In genomic region chr2:28225906-28226305, GRCm38 (mm10) we compare ENCODE assay signal across 8 mouse cellular contexts. TPM values are rescaled to one million over a fixed set of nuclear protein-coding genes. Genes with fewer than 3 reads are reported as not detected.
DNase-seq lines count a peak whose midpoint lies in the region; ATAC-seq and TF ChIP-seq lines count a peak whose summit lies in the region.

No protein-coding gene starts in this region.

- no peak overlapping the region for H3K9ac ChIP-seq in lung, postnatal 0 days (replicated peaks; ENCODE audit: low read depth)
- H3K9ac ChIP-seq in midbrain, embryonic 14.5 days (replicated peaks; ENCODE audit: low read length) = no peak overlapping the region

- DNase-seq in adrenal gland, postnatal 10 days = peak; percentile 31
- no peak for DNase-seq in adrenal gland, postnatal 4 days (ENCODE audit: low spot score in 2 of 2)
- peak; percentile 28 for DNase-seq in lung, postnatal 10 days
- DNase-seq in lung, postnatal 0 days (ENCODE audit: low spot score) = no peak
- peak; percentile 69 to 71 for DNase-seq in layer of hippocampus, postnatal 36 days
- peak; percentile 80 for DNase-seq in right cerebral cortex, postnatal 25 days
- DNase-seq in midbrain, embryonic 14.5 days = no peak
- DNase-seq in thymus, postnatal 10 days (ENCODE audit: low spot score in 2 of 2) = no peak

- H3K36me3 ChIP-seq in lung, postnatal 0 days (ENCODE audit: insufficient read depth, low read length) = no peaks in the 10 kb centered on the region
- H3K36me3 ChIP-seq in midbrain, embryonic 14.5 days (ENCODE audit: control insufficient read depth, insufficient read depth, low read length) = peaks cover 64% of the 10 kb centered on the region

- no peaks in the 10 kb centered on the region; the same call in 1 of the 2 replicates for H3K4me1 ChIP-seq in lung, postnatal 0 days (ENCODE audit: insufficient read depth, low read depth, low read length)
- H3K4me1 ChIP-seq in midbrain, embryonic 14.5 days (ENCODE audit: control insufficient read depth, insufficient read depth, low read length) = peaks cover 31% of the 10 kb centered on the region

- no peak overlapping the region for H3K4me2 ChIP-seq in lung, postnatal 0 days (replicated peaks; ENCODE audit: low read depth, low read length)
- H3K4me2 ChIP-seq in midbrain, embryonic 14.5 days (ENCODE audit: low read length) = no peak overlapping the region

- H3K4me3 ChIP-seq in lung, postnatal 0 days (ENCODE audit: low read depth, low read length) = no peak overlapping the region
- H3K4me3 ChIP-seq in midbrain, embryonic 14.5 days (replicated peaks; ENCODE audit: low read depth, low read length) = no peak overlapping the region

- no peak for TF ChIP-seq CTCF in lung, postnatal 0 days (IDR thresholded peaks at IDR 0.05)

- no peak overlapping the region for H3K27ac ChIP-seq in lung, postnatal 0 days (ENCODE audit: low read length)
- H3K27ac ChIP-seq in midbrain, embryonic 14.5 days (replicated peaks; ENCODE audit: low read depth, low read length) = no peak overlapping the region

- no peaks in the 10 kb centered on the region for H3K27me3 ChIP-seq in lung, postnatal 0 days (replicated peaks; ENCODE audit: insufficient read depth, low read length)
- no peaks in the 10 kb centered on the region for H3K27me3 ChIP-seq in midbrain, embryonic 14.5 days (ENCODE audit: control insufficient read depth, insufficient read depth, low read length)

- 49% methylated on average over 3 of the region's 3 CpGs for WGBS in lung, postnatal 0 days
- WGBS in midbrain, embryonic 14.5 days = 61% methylated on average over 3 of the region's 3 CpGs

- TF ChIP-seq EP300 in lung, postnatal 0 days (IDR thresholded peaks at IDR 0.05) = no peak

- H3K9me3 ChIP-seq in lung, postnatal 0 days (ENCODE audit: low read length) = no peaks in the 10 kb centered on the region
- no peaks in the 10 kb centered on the region for H3K9me3 ChIP-seq in midbrain, embryonic 14.5 days (ENCODE audit: control insufficient read depth, low read length)

- ATAC-seq in lung, postnatal 0 days = no peak
- ATAC-seq in midbrain, embryonic 14.5 days (ENCODE audit: low FRiP score, low TSS enrichment) = no peak

RNA-seq across cellular contexts. Expression of gene Olfm1, which starts 33.1 kb away (rescaled TPM):
- total RNA-seq in adrenal gland, postnatal 10 days (2021) = 10 to 100 TPM; 34.7 to 45.6 TPM
- 10 to 100 TPM; 39.6 to 49.0 TPM for total RNA-seq in adrenal gland, postnatal 4 days (2021)
- polyA plus RNA-seq in lung, postnatal 0 days (2015; fragmentation: Nextera tagmentation; extraction: Ambion mirVana) = 9.8 and 10.7 TPM in 2 replicates
- total RNA-seq in layer of hippocampus, postnatal 36 days (2021) = 1,000 to 10,000 TPM; 1,684 to 1,758 TPM
- polyA plus RNA-seq in midbrain, embryonic 14.5 days (2014; fragmentation: Nextera tagmentation; extraction: Ambion mirVana) = 295 and 301 TPM in 2 replicates

Comparison
In these comparisons a context has a peak if more than half of its experiments do, and no peak if none do; other contexts are left out.
1. DNase-seq: peak in adrenal gland, postnatal 10 days (single experiment), lung, postnatal 10 days (single experiment), layer of hippocampus, postnatal 36 days (2 of 2) and right cerebral cortex, postnatal 25 days (single experiment); none in adrenal gland, postnatal 4 days (0 of 2), lung, postnatal 0 days (single experiment), midbrain, embryonic 14.5 days (single experiment) and thymus, postnatal 10 days (0 of 2).
2. RNA of gene Olfm1, which starts 33.1 kb away (total RNA-seq): 1,684 to 1,758 TPM in layer of hippocampus, postnatal 36 days; 39.6 to 49.0 TPM in adrenal gland, postnatal 4 days and 34.7 to 45.6 TPM in adrenal gland, postnatal 10 days; every median in the first group is over 10 times any median in the second.